ENCODE assay signal across 16 mouse cellular contexts in genomic region chr2:44780961-44781360, GRCm38 (mm10).
"Had no signal": no experiment of that assay in that cellular context is flagged by ENCODE, and none has a peak within 500 bp of the region (broad histone marks: within the 10 kb centered on the region; RNA-seq: fewer than 3 reads in every experiment).

No protein-coding gene starts in this region.

- H3K4me3 ChIP-seq: midbrain, embryonic 10.5 days; midbrain, embryonic 12.5 days; neural tube, embryonic 12.5 days had no signal

- H3K9me3 ChIP-seq: midbrain, embryonic 10.5 days; midbrain, embryonic 12.5 days; neural tube, embryonic 12.5 days had no signal

- H3K4me2 ChIP-seq: lung, embryonic 14.5 days; midbrain, embryonic 12.5 days; neural tube, embryonic 12.5 days had no signal

- H3K36me3 ChIP-seq: midbrain, embryonic 10.5 days; midbrain, embryonic 12.5 days; neural tube, embryonic 12.5 days had no signal

- DNase-seq: lung, adult 18-20 months; lung, embryonic 14.5 days; lung, postnatal 10 days; lung, postnatal 4 days; midbrain, embryonic 14.5 days; retina, postnatal 1 day; right cerebral cortex, adult 18-20 months; right cerebral cortex, postnatal 25 days; right cerebral cortex, postnatal 4 days; spleen, adult 18-20 months; thymus, adult 18-20 months; thymus, postnatal 14 days; thymus, postnatal 36 days had no signal

- H3K27me3 ChIP-seq: midbrain, embryonic 12.5 days; neural tube, embryonic 12.5 days had no signal

- H3K4me1 ChIP-seq: midbrain, embryonic 10.5 days; midbrain, embryonic 12.5 days; neural tube, embryonic 12.5 days had no signal

- H3K9ac ChIP-seq: lung, embryonic 14.5 days; midbrain, embryonic 12.5 days; neural tube, embryonic 12.5 days had no signal

- H3K27ac ChIP-seq: midbrain, embryonic 10.5 days; midbrain, embryonic 12.5 days; neural tube, embryonic 12.5 days had no signal
